Mouse (Mus musculus): ENCODE measurements around the gene Zfp972.
"Not testable (repeated sequence)": the region's sequence is repeated elsewhere in the genome, so short reads cannot be mapped to it uniquely, and the experiment has no call there.

The Zfp972 gene
- long read RNA-seq, experiment 1, result 0 reads
- long read RNA-seq, experiment 2, result 0 reads

- intact Hi-C loops (cut with DNase I), result not testable (repeated sequence)
Observed at GRCm38 (mm10) chr2:177925563-177926103, at the start of gene Zfp972. Zfp972 (minus strand) TSS chr2:177925613.

- intact Hi-C loops (cut with DNase I), result not testable (repeated sequence)
Observed at GRCm38 (mm10) chr2:177974814-177975213, 49.4 kb upstream of the Zfp972 start.

DNA sequence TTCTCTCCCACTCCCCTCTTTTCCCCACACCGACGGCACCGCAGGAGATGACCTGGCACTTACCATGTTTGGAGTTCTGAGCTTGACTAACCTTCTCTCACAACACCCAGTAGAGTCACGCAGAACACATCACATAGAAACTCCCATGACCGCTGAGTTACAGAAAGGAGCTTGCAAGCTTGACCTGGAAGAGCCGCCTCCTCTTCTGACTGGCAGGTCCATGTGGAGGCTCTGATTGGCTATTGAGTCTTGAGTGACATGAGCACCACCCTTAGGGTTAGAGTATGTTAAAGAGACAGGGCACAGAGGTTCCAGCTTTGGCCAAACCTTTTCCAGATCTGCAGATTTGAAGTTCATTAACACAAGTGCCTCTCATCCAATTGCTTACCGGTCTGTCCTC is 31.7 kb upstream of the Zfp972 start, which contains the start of gene Gm14326:
TSS of gene Gm14326 (minus strand) at position 153 of the 400 bp plus-strand sequence.
- intact Hi-C loops (cut with DNase I), result not testable (repeated sequence)

DNA sequence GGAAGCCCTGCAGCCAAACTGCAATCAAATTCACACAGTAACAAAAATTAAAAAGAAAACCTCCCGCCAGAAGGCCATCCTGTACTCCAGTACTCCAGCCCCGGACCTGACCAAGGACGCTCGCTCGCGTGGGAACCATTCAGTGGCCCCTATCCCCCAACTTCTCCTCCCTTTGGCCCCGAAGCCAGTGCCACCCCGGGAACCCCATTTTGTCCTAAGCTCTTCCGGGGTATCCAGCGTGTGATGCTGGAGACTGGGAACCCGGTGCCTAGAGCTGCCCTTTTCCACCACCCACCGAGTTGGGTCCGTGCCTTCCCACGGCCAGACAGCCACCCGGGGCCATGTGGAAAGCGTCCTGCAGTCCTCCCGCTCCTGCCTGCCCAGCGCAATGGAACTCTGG is 31.3 kb upstream of the Zfp972 start:
- intact Hi-C loops (cut with DNase I), result not testable (repeated sequence)

GRCm38 (mm10) chr2:177903276-177903675 is 22.1 kb downstream of the Zfp972 start:
- intact Hi-C loops (cut with DNase I), result not testable (repeated sequence)

GRCm38 (mm10) chr2:177898171-177898570 is 27.2 kb downstream of the Zfp972 start:
- intact Hi-C loops (cut with DNase I), result not testable (repeated sequence)

DNA sequence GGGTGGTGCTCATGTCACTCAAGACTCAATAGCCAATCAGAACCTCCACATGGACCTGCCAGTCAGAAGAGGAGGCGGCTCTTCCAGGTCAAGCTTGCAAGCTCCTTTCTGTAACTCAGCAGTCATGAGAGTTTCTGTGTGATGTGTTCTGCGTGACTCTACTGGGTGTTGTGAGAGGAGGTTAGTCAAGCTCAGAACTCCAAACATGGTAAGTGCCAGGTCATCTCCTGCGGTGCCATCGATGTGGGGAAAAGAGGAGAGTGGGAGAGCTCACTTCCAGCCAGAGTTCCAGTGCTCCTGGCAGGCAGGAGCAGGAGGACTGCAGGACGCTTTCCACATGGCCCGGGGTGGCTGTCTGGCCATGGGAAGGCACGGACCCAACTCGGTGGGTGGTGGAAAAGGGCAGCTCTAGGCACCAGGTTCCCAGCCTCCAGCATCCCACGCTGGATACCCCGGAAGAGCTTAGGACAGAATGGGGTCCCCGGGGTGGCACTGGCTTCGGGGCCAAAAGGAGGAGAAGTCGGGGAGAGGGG is 28.3 kb downstream of the Zfp972 start, which contains the start of gene Gm14327:
TSS of gene Gm14327 (plus strand) at position 51 of the 533 bp plus-strand sequence.
- intact Hi-C loops (cut with DNase I), result not testable (repeated sequence)

GRCm38 (mm10) chr2:177887743-177888142 is 37.7 kb downstream of the Zfp972 start:
- intact Hi-C loops (cut with DNase I), result not testable (repeated sequence)

- intact Hi-C loops (cut with DNase I), result not testable (repeated sequence)
Observed at GRCm38 (mm10) chr2:177862254-177862653, 63.2 kb downstream of the Zfp972 start.

Data from adrenal gland (tissue).